Mouse (Mus musculus) c-Kit-positive CD71-negative TER-119-negative erythroid progenitor cells, embryonic 14.5 days (primary cell): ENCODE results near the gene Ttll5.
A peak's percentile ranks its signal among the peaks of the same experiment; 100 is the strongest.

Experiments
- DNase-seq: peaks from one replicate; pipeline ENCODE4 v3.0.0-alpha.2; 2013; ENCODE audit warnings: low read depth

Gene Ttll5

DNA sequence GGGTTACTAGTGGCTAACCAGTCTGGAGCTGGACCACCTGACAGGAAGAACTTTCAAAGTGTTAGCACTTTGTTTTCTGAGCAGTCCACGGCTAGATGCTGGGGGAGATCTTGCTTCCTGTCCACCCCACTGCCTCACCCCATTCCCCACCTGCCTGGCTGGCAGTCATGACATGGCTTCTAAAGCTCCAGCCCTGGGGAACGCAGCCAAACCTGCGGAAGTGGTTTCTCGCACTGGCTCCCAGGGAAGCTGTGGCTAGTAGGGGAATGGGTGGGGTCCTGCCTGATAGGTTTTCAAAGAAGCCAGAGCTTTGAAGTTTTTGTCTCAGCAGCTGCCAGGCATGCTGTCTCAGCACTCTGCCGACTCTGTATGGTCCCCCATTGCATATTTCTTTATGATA lies 145.1 kb downstream of the Ttll5 start:
- DNase-seq, result peak; percentile 38

DNA sequence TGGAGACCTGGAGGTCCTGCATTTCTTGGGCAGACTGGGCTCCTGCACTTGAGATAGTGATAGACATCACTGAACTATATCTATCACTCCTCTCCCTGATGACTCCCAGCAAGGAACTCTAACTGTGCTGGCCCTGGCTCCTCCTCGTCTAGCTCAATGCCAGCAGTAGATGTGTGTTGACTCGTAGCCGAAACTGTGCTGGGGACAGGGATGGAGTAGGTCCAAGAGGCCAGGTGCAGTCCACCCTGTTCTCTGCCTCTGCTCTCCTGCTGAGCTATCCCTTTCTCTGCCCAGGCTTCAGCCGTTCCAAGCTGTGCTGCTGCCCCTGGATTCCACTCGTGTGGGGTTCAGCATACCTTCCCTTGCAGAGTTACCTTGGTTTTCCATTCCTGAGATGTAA lies 145.7 kb downstream of the Ttll5 start:
- no peak for DNase-seq

DNA sequence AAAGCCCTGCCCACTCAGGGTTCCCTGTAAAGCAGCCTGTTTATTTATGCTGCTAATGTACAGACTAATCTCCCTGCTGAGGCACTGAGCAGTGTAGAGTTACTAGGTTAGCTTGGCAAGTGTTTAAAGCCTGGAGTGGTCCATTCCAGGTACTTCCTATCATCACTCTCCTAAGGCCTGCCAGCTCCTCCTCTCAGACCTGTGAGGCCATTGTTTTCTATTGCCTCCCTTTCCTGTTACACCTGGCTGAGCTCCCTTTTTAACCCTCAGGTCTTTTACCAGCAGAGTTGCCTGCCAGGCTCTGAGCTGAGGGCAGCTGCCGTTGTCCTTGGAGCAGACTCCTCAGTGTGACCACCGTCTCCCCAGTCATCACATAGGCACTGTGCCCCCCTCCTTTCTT lies 146.3 kb downstream of the Ttll5 start:
- no peak for DNase-seq

DNA sequence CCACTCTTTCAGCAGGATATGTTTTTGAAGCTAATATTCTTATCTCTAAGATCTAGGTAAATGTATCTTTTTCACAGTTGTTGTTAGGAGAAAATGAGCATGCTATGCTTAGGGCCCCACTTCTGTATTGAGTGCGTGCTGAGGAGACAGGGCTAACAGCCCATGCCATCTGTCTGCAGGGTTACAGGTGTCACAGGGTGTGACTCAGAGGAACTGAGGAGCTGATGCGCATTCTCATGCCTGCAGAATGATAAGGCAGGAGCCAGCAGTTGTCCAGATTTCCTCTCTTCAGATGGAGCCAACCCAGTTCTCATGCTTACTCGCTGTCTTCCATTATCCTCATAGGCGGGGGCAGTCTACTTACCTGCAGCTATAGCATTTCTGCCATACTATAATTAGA lies 147.2 kb downstream of the Ttll5 start:
- no peak for DNase-seq

DNA sequence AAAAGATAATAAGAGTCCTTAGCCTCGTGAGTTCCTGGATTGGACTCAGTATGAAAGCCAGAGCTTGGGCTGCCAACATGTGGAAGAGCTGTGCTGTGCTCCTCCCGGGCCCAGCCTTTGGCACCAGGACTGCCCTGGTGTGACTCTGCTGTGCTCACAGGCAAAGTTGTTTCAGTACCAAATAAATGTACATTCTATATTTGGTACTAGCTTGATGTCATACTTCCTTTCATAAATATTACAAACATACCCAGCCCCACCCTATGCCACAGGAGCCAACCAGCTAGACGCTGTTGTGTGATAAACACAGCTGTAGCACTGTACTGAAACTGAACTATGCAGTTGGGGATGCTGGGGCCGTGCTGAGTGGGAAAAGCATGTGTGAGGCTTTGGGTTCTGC lies 149.1 kb downstream of the Ttll5 start:
- no peak for DNase-seq

DNA sequence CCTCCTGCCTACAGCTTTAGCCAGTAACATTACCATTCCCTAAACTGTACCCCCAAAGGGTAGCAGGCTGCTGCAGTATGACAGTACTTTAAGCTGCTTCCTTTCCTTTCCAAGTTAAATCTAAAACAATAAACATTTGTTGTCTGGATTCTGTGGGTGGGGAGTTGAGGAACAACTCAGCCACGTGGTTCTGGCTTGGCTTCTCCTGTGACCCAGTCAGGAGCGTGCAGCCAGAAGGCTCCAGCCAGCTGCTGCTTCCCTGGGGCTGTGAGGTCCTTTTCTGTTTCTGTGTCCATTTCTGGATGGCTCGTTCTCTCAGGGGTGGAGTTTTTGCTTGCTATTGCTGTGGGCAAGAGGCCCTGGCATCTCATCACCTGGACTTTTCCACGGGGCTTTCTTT lies 149.6 kb downstream of the Ttll5 start:
- DNase-seq, result no peak

DNA sequence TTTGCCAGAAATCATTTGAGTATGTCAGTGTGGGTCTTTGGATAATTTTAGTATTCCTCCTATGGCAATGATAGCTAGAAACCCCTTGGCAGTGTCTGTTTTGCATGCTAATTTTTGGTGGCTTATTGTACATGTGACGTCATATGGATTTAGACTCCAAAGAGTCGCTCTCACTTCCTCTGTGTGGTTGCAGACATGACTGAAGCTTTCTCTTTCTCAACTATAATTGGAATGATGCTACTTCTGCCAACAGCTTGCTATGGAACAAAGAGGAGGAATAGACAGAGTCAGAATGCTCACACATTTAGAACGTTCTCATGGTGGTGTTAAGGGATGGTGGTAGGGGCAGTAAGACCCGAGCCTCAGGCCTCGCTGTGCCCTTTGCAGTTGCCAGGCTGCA lies 155.5 kb downstream of the Ttll5 start:
- DNase-seq, result no peak

DNA sequence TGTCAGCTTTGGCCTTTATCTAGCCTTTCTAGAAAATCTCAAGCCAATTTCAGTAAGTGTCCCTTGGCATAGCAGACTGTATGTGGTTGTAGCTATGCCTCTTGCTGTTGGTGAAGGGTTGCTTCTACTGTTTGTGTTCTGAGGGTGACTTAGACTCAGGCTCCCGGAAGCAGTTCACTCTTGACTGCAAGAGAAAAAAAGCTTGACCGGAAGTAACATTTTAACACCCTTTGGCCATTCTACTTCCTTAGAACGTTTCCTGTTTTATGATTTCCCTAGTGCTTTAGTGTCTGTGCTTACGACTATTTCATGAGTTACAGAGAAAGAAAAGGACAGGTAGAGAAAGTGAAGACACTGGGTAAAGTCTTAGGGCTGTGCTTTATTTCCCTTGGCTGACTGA lies 161.1 kb downstream of the Ttll5 start:
- no peak for DNase-seq

DNA sequence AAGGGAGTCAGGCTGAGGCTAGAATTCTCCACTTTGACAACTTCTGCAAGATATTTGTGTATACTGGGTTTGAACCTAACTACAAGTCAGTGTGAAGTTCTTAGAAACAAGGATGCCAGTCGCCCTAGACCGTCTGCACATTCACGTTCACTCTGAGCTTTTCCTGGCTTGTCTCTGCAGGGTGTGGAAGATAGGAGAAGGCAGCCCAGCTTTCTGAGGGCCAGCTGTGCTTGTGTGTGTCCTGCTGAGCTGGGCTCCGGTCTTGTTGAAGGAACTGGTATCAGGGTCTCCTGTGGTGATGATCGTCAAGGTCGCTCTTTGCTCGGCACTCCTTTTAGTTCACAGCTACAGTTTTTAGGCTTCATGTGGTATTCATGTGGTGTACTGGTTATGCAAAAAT lies 161.6 kb downstream of the Ttll5 start:
- no peak for DNase-seq

DNA sequence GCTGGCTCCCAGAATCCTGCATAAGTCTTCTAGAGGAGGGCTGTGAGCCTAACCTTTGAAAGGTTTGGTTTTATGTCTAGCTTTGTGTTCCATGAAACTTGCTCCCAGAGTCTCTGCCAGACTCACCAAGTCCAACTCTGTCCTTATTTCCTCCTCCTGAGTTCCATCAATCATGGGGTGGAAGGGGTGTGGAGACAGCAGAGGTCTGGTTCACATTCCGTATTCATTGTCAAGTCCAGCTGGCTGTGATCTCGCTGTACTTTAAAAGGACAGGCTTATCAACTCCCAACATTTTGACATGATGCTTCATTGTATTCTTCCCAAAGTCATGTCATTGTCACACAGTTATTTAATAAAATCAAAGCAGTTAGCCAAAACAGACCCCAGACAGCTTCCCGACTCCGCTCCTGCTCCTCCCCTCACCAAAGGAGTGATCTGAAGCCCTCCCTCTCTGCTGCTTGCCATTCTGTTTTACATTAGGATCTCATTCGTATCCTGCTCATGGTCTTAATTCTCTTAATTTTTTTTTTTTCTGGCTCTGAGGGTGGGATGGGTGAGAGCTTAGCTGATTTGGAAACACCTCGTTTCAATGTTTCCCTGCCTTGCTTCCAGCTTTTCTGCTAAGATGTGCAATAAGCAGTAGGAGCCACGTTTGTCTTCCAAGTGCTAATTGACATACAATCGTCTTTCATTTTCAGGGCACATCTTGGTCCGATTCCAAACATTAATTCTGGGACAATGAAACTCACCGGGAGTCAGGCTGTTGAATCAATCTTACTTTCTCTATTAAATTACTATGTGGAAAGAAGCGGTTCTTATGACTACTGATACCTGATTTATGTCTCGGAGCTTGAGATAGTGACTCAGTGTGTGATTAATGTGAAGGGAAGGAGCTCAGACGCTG lies 162.3 kb downstream of the Ttll5 start:
- DNase-seq, result no peak

DNA sequence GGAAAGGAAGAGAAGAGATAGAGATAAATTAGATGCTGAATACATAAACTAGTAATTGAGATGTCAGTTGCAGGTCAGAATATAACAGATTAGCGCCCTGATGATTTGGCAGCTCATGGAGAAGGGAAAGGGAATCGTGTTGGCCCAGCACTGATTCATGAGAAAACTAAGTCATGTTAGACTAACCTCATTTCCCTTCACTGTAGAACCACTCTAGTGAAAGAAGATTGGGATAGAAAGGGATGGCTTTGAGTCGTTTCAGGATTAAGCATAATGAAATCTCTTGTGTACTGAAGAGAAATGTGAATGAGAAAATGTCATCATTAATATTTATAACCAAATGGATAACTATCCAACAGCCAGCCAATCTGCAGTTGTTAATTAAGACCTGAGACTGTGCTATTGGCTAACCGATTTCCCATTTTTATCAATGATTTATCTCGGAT lies 163.0 kb downstream of the Ttll5 start:
- DNase-seq, result no peak

DNA sequence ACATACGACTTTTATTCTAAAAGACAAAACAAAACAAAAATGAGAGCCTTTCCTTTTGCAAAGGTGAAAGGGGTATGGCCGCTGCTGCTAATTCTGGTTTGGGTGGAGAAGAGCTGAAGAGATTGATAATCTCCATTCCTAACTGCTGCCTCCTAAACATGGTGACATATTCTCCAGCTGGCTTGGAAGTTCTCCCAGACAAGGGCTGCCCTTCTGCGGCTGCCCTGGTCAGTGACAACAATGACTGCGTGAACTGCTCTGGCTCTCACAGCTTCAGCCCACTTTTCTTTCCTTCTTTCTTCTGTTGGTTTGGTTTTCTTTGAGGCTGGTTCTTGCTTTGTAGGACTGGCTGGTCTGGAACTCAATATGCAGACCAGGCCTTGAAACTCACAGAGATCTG lies 163.7 kb downstream of the Ttll5 start:
- no peak for DNase-seq

DNA sequence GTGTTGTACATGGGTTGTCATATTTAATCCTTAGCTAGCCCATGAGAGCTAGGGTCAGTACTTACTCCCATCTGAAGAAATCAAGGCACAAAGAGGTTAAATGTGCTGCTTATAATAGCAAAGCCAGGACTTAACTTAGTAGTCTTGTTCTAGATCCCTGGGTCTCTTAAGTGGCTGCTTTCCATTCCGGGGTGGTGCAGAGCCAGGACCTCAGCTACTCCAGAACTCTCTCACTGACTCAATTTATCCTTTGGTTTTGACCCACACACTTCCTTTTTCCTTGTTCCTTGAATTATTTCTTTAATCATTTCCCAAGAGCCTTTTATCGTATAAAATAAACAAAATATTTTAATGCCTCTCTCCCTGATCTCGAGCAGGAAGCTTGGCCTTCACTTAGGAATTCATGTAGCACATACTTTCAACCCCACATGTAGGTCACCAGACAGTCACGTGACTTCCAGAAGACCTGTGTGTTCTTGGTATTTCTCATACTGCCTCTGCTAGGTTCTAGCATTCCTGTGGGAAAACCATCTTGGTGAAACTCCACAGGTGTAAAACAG lies 164.4 kb downstream of the Ttll5 start:
- no peak for DNase-seq

DNA sequence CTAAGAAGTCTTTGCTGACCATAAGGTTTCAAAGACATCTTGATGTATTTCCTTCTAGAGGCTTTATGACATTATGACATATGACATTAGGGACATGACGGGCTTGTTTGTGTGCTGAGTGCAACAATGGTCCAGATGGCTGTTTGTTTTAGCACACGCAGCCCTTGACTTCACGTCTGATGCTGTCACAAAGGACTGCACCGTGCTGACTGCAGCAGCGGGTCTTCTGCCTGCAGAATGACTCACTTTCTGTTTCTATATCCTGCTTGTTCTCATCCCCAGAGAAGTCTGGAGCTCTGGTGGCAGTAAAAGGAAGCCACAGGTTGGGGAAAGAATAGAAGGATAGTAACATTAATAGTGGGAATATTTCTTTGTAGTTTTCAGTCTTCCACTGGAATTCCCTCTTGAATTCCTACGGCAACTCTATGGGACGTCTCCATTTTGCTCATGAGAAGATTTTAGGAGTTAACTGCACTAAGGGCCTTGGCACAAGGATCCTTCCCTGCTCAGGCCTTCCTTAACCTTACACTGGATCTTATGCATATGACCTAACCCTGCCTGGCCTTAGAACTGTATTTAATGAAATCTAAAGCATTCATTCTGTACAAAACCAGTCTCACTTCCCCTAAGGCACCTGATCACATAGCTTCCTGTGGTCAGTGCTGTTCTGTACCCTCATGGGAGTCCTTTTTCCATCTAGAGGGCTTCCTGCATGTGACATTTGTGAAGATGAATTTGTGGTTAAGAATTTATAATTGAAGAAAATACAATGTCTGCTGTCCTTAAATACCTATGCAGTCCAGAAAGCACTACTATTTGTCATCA lies 167.8 kb downstream of the Ttll5 start:
- no peak for DNase-seq

DNA sequence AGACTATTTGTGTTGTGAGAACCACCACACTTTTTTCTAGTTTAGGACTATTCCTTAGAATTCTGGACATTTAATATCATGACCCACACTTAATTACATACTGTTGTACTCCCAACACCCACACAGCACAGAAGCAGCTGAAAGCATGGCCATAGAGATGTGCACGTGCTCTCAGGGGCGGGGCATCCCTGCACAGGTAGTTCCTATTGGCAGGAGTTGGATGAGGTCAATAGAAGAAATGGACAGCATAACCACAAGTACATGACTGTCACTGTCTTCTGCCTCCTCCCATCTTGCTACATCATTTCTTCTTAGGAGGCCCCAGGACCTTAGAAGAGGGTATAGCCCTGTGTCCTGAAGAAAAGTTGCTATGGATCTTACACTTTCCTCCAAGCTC lies 168.4 kb downstream of the Ttll5 start:
- DNase-seq, result no peak

DNA sequence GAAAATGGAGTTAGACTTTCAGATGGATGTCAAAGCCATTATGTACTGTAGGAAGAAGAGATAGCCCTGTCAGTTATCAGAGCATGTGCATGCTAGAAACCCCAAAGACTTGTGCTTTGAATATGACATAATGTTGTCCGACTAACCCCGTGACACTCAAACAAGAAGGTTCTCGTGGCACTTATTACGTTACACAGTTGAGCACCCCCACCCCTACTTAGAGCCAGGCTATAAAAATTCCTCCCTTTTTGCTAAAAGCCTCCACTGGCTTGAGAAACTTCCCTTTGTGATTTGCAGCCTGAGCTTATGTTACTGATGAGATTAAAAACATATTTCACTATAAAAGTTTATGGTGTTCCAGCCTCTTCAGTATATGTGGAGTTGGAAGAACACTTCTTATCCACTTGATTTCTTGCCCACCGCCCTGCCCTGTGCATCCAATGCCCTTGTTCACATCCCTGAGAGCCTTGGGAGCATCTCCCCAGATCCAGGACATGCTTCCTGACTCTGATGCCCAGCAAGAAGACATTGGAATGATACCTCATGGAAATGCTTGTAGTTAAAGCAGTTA lies 169.4 kb downstream of the Ttll5 start:
- DNase-seq, result no peak

DNA sequence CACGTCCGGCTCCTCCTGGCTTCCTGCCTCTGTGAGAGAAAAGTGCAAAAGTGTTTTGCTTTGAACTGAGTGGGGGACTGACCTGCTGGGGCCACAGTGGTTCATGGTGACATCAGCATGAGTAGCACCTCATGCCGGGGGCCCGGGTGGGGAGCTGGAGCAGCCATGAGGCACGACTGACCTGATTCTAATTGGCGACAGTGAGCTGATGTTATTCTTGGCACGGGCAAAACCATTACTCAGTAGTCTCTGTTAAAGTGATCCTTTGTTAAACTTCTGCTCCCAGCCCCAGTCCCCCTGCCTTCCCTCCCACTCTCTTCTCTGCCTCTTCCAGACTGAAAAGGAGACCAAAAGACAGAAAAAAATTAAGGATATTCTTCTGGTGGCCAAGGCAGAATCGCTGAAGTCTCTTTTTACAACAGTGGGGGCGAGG lies 176.2 kb downstream of the Ttll5 start:
- no peak for DNase-seq

DNA sequence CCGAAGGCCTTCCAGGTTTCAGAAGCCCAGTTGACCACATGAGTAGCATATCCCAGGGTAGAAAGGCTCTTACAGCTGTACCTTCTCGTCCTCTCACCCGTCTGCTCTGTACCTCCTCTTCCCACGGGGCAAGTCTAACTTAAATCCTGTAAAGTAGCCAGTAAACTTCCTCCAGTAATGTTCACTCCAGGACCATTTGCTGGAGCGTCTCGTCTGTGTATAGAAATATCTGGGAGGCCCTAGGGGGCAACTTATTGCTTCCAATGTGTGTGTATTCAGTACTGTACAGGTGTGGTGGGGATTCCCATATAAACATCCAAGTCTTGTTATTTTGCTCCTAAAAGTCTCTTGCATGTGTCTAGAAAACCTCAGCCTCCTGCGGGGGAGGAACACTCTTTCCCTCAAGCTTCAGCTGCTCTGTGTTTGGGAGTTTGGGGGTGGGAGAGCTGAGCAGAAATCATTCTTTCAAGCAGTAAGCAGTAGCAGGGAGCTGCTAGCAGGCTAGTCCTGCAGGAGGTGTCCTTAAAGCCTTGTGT lies 176.7 kb downstream of the Ttll5 start:
- DNase-seq, result no peak

DNA sequence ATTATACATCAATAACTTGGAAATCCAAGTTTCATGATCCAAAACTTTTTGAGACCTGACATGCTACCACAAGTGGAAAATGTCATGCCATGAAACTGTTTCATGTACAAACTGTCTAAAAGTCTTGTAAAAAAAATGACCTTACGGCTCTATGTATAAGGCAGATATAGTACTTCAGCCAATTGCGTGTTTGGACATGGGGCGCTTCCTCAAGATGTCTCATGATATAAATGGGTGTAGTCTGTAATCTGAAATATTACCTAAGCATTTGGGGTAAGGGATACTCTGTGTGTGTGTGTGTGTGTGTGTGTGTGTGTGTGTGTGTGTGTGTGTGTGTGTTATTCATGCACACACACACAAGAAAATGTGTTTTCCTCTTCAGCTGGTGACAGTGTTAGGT lies 180.2 kb downstream of the Ttll5 start:
- DNase-seq, result no peak

DNA sequence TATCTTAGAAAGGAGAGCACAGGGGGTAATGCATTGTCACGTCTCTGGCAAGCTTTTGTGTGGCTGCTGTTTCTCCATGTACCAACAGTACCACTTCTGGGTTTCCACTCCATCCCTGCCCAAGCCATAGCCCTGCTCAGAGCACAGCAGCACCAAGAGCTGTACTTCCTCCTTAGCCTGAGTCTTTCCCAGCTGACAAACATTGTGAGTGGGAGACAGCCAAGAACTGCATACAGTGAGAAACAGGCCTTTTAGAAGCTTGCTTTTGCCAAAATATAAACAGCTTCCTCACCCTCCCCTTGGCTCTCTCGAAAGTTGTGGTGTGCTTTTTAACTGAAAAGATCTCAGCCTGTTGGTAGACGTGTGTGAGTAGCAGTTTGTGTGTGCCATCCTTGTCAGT lies 182.9 kb downstream of the Ttll5 start:
- no peak for DNase-seq

DNA sequence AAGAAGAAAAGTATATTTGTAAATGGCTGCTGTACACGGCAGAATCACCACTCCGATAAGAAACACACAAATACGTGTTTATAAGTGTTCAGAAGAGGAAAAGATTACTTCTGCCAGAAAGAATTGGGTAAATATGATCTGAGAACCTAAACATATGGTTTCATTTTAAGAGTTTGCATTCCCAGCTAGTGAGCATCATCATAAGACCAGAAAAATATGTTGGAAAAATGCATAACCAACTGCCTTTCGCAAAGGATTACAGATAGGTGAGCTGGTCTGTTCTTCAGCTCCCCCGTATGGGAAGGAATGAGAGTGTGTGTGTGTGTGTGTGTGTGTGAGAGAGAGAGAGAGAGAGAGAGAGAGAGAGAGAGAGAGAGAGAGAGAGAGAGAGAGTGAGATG lies 186.2 kb downstream of the Ttll5 start:
- DNase-seq, result no peak

DNA sequence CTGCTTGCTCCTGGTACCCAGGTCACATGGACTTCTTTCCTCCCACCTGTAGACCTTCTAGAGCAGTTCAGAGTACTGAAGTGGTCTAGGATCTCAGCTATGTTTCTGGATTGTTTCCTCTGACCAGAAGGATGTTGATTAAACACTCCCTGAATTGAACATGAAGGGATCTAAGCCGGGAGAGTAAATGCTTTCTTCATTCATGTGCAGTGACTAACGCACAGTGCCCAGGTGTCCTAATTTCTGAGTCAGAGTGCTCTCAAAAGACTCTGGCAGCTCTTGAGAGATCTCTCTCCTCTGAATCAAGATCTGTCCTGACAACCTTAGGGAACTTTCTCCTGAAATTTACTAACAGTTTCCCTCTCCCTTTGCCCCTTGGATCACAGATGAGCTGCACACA lies 187.7 kb downstream of the Ttll5 start:
- no peak for DNase-seq
